Mouse (Mus musculus) lung, embryonic 16.5 days (tissue): Measurements from ENCODE around the gene Mxi1. TPM values are rescaled to one million over a fixed set of nuclear protein-coding genes. Genes with fewer than 3 reads are reported as not detected.
"Not testable (repeated sequence)": the region's sequence is repeated elsewhere in the genome, so short reads cannot be mapped to it uniquely, and the experiment has no call there.

Experiments used
- ATAC-seq: fragments of 200-750 bp; cut with Nextera tagmentation; 2 replicates; pipeline ENCODE4 v1.8.0; 2017; ENCODE audit warnings: low read depth, mild to moderate bottlenecking, moderate library complexity
- H3K27ac ChIP-seq: fragments of 300-500 bp; sonication (generic); 2 replicates; pipeline ENCODE4 v1.5.1; 2014; ENCODE audit warnings: mild to moderate bottlenecking, control low read depth, low read length
- H3K27me3 ChIP-seq: fragments of 300-500 bp; sonication (generic); 2 replicates; pipeline ENCODE4 v1.6.1; 2014; ENCODE audit warnings: low read depth, low read length, mixed read lengths; ENCODE audit not compliant: control insufficient read depth, insufficient read depth
- H3K36me3 ChIP-seq: fragments of 300-500 bp; sonication (generic); 2 replicates; pipeline ENCODE4 v1.6.1; 2014; ENCODE audit warnings: low read length; ENCODE audit not compliant: control insufficient read depth, insufficient read depth
- H3K4me1 ChIP-seq: fragments of 300-500 bp; sonication (generic); replicated peaks from 2 replicates; pipeline ENCODE4 v1.6.1; 2014; ENCODE audit warnings: low read length, mixed read lengths; ENCODE audit not compliant: control insufficient read depth, insufficient read depth
- H3K4me2 ChIP-seq: fragments of 300-500 bp; sonication (generic); 2 replicates; pipeline ENCODE4 v1.6.1; 2014; ENCODE audit warnings: low read depth, low read length, control low read depth
- H3K4me3 ChIP-seq: fragments of 300-500 bp; sonication (generic); 2 replicates; pipeline ENCODE4 v1.5.1; 2014; ENCODE audit warnings: mild to moderate bottlenecking, low read length, control low read depth
- H3K9ac ChIP-seq: fragments of 300-500 bp; sonication (generic); 2 replicates; pipeline ENCODE4 v1.6.1; 2014; ENCODE audit warnings: low read length, control low read depth
- H3K9me3 ChIP-seq: fragments of 300-500 bp; sonication (generic); 2 replicates; pipeline ENCODE4 v1.6.1; 2016; ENCODE audit warnings: low read length; ENCODE audit not compliant: control insufficient read depth
- WGBS: fragments of 180-500 bp; shearing (Covaris S2); extraction: QIAGEN DNeasy Blood & Tissue Kit; methylation state at CpG from one replicate; pipeline ENCODE4 v1.1.7; 2014; 5-methylcytosine and 5-hydroxymethylcytosine counted together
- polyA plus RNA-seq: library from polyadenylated mRNA; unstranded; fragments of >200 nt; fragmentation: Nextera tagmentation; extraction: Ambion mirVana; gene quantifications from 2 replicates; pipeline ENCODE4 v1.2.1, GENCODE M21; 2015

Gene Mxi1
- polyA plus RNA-seq, 1 experiment from 2014 or later = 22.6 TPM

DNA sequence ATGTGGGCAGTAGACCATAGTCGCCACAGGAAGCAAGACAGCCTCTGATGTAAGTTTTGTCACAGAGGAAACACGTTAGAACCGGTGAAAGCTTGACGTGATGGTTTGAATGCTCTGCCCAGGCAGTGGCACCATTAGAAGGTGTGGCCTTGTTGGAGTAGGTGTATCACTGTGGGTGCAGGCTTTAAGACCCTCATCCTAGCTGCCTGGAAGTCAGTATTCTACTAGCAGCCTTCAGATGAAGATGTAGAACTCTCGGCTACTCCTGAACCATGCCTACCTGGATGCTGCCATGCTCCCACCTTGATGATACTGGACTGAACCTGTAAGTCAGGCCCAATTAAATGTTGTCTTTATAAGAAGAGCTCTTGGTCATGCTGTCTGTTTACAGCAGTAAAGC, 85.5 kb downstream of the Mxi1 start:
- not testable (repeated sequence) for H3K9ac ChIP-seq, H3K4me3 ChIP-seq, H3K9me3 ChIP-seq, H3K27me3 ChIP-seq, ATAC-seq, H3K4me2 ChIP-seq, H3K27ac ChIP-seq, H3K36me3 ChIP-seq, H3K4me1 ChIP-seq
- WGBS = 64% methylated on average over 5 of the region's 5 CpGs

- H3K9me3 ChIP-seq = no peaks in the 10 kb centered on the region
- WGBS = 74% methylated on average over 12 of the region's 12 CpGs
Observed at GRCm38 (mm10) chr19:53397451-53398233, 87.3 kb downstream of the Mxi1 start.

GRCm38 (mm10) chr19:53399213-53399612, 88.9 kb downstream of the Mxi1 start:
- H3K27me3 ChIP-seq = no peaks in the 10 kb centered on the region
- no peak overlapping the region for H3K4me2 ChIP-seq
- 69% methylated on average over 4 of the region's 4 CpGs for WGBS
- H3K4me3 ChIP-seq = no peak overlapping the region
- no peak for ATAC-seq
- no peak overlapping the region for H3K27ac ChIP-seq
- no peak overlapping the region for H3K9ac ChIP-seq
- H3K36me3 ChIP-seq = no peaks in the 10 kb centered on the region
- no peaks in the 10 kb centered on the region for H3K9me3 ChIP-seq
- H3K4me1 ChIP-seq = no peaks in the 10 kb centered on the region

More at GRCm38 (mm10) chr19:53397451-53398233, 87.3 kb downstream of the Mxi1 start:
- H3K27ac ChIP-seq = no peak overlapping the region
- H3K9ac ChIP-seq = no peak overlapping the region
- no peak overlapping the region for H3K4me3 ChIP-seq
- H3K27me3 ChIP-seq = no peaks in the 10 kb centered on the region
- no peaks in the 10 kb centered on the region for H3K36me3 ChIP-seq
- no peak overlapping the region for H3K4me2 ChIP-seq
- no peak for ATAC-seq
- H3K4me1 ChIP-seq = no peaks in the 10 kb centered on the region

- 68% methylated on average over 16 of the region's 16 CpGs for WGBS
Observed at GRCm38 (mm10) chr19:53400332-53401110, 90.2 kb downstream of the Mxi1 start.

DNA sequence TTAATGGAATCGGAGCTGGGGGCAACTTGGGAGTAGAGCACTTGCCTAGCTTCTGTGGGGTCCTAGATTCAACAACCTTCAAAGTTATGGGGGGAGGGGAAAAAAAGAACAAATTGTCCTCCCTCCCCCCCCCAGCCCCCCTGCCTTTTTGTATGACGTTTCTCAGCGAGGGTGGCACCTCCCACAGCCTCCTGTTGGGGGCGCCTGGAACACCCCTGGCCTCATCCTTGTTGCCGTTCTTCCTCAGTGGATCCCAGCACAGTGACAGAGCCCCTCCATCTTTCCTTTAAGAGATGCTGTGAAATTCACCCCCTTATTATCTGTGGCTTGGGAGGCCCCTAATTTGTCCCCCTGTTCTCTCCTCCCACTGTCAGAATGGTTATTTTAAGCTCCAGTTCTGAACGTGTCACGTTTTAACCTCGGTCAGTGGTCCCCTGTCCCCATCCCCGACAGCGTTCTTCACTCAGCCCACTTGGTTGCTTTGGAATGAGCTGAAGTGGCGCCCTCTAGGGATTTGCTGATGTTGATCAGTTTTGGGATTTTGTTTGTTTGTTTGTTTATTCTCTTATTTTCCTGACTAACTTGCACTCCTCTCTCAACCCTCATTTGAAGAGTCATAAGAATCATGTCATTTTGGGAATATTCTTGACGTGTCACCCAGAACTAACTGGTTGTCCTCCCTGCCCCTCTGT, 92.6 kb downstream of the Mxi1 start:
- 48% methylated on average over 12 of the region's 12 CpGs for WGBS
- Histone ChIP-seq H3K9ac (no peak overlapping the region), H3K27me3 (no peaks in the 10 kb centered on the region), H3K4me2 (no peak overlapping the region), H3K4me1 (no peaks in the 10 kb centered on the region), H3K27ac (no peak overlapping the region), H3K4me3 (no peak overlapping the region), H3K9me3 (no peaks in the 10 kb centered on the region; the same call in 1 of the 2 replicates), H3K36me3 (no peaks in the 10 kb centered on the region)
- no peak for ATAC-seq

More at GRCm38 (mm10) chr19:53400332-53401110, 90.2 kb downstream of the Mxi1 start:
- H3K27ac ChIP-seq = no peak overlapping the region
- H3K9me3 ChIP-seq = no peaks in the 10 kb centered on the region; the same call in 1 of the 2 replicates
- no peak overlapping the region for H3K4me2 ChIP-seq
- H3K36me3 ChIP-seq = no peaks in the 10 kb centered on the region
- no peaks in the 10 kb centered on the region for H3K27me3 ChIP-seq
- no peak for ATAC-seq
- H3K4me1 ChIP-seq = no peaks in the 10 kb centered on the region
- H3K9ac ChIP-seq = no peak overlapping the region
- H3K4me3 ChIP-seq = no peak overlapping the region

DNA sequence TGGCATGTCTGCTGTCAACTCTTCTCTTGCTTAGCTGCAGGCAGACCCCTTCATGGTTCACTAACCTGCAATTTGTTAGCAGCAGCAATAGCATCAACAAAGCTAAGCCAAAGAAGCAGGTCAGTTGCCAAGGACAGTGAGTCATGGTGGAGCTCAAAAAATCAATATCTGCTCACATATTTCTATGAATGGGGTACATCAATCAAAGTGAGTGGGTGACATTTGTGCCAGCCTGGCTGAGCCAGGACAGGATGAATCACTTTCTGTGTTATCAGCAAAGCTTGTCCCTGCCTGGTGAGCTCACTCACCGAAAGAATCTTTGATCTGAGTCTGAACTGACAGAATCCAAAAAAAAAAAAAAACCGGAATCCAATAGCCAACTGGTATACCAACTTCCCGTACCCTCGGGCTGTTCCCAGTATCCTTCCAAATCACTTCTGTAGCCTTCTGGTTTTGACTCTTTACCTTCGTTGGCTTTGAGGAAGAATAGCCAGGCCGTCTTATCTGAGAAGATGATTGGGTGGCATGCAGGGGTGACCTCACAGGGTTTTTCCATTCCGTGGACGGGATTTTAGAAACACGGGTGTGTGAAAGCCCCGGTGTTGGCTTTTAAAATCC, 94.0 kb downstream of the Mxi1 start:
- Histone ChIP-seq H3K27me3 (no peaks in the 10 kb centered on the region), H3K4me3 (no peak overlapping the region), H3K36me3 (no peaks in the 10 kb centered on the region), H3K9me3 (no peaks in the 10 kb centered on the region; the same call in 1 of the 2 replicates), H3K27ac (no peak overlapping the region), H3K4me2 (no peak overlapping the region), H3K4me1 (no peaks in the 10 kb centered on the region), H3K9ac (no peak overlapping the region)
- no peak for ATAC-seq
- WGBS = 86% methylated on average over 10 of the region's 10 CpGs

- Histone ChIP-seq H3K4me3 (no peak overlapping the region), H3K9ac (no peak overlapping the region), H3K27me3 (no peaks in the 10 kb centered on the region), H3K4me1 (no peaks in the 10 kb centered on the region), H3K9me3 (no peaks in the 10 kb centered on the region; the same call in 1 of the 2 replicates), H3K4me2 (no peak overlapping the region), H3K27ac (no peak overlapping the region), H3K36me3 (no peaks in the 10 kb centered on the region)
- ATAC-seq = no peak
- 78% methylated on average over 18 of the region's 18 CpGs for WGBS
Observed at GRCm38 (mm10) chr19:53404837-53405356, 94.6 kb downstream of the Mxi1 start.

- WGBS = 48% methylated on average over 2 of the region's 2 CpGs
- no peak overlapping the region for H3K27ac ChIP-seq
- no peaks in the 10 kb centered on the region; the same call in 1 of the 2 replicates for H3K9me3 ChIP-seq
- no peak overlapping the region for H3K4me2 ChIP-seq
- no peak overlapping the region for H3K4me3 ChIP-seq
- ATAC-seq = no peak
- no peaks in the 10 kb centered on the region for H3K36me3 ChIP-seq
- H3K4me1 ChIP-seq = no peaks in the 10 kb centered on the region; the same call in 1 of the 2 replicates
- H3K9ac ChIP-seq = no peak overlapping the region
- no peaks in the 10 kb centered on the region for H3K27me3 ChIP-seq
Observed at GRCm38 (mm10) chr19:53405810-53406209, 95.5 kb downstream of the Mxi1 start.
